24 mouse cellular contexts compared by ENCODE assay signal in genomic region chr13:99464551-99464950, GRCm38 (mm10). TPM values are rescaled to one million over a fixed set of nuclear protein-coding genes. Genes with fewer than 3 reads are reported as not detected.
DNase-seq lines count a peak whose midpoint lies in the region; ATAC-seq and TF ChIP-seq lines count a peak whose summit lies in the region.
"Had no signal": no experiment of that assay in that cellular context is flagged by ENCODE, and none has a peak within 500 bp of the region (broad histone marks: within the 10 kb centered on the region; RNA-seq: fewer than 3 reads in every experiment).

No protein-coding gene starts in this region.

- no peak for TF ChIP-seq POLR2A in heart, adult 2 months (IDR thresholded peaks at IDR 0.05; ENCODE audit: insufficient read depth, low read depth, low read length)

- WGBS in heart, adult 2 months, result 69% methylated on average over 4 of the region's 4 CpGs
- 83% methylated on average over 4 of the region's 4 CpGs for WGBS in heart, embryonic 10.5 days

- no peak for TF ChIP-seq EP300 in heart, adult 2 months (IDR thresholded peaks at IDR 0.05; ENCODE audit: insufficient read depth, low read depth, low read length)

- TF ChIP-seq CTCF in heart, adult 2 months (IDR thresholded peaks at IDR 0.05), result no peak
- TF ChIP-seq CTCF in gastrocnemius, adult 2 months (IDR thresholded peaks at IDR 0.05), result no peak

- no peak overlapping the region for H3K27ac ChIP-seq in heart, adult 2 months
- no peak overlapping the region for H3K27ac ChIP-seq in heart, embryonic 10.5 days
- H3K27ac ChIP-seq in gastrocnemius, adult 2 months, result peak overlapping the region; percentile 73
- H3K27ac ChIP-seq: forebrain, embryonic 13.5 days; heart, embryonic 15.5 days; hindbrain, embryonic 12.5 days; left cerebral cortex, adult 2 months; limb, embryonic 15.5 days; liver, embryonic 15.5 days; neural tube, embryonic 15.5 days; stomach, postnatal 0 days had no signal

- H3K79me2 ChIP-seq in heart, adult 2 months (replicated peaks; ENCODE audit: control insufficient read depth, insufficient read depth, low read length), result no peaks in the 10 kb centered on the region

- peaks cover 2% of the 10 kb centered on the region for H3K4me1 ChIP-seq in heart, adult 2 months (ENCODE audit: control insufficient read depth, insufficient read depth, low read length)
- peaks cover 9% of the 10 kb centered on the region; the same call in 1 of the 2 replicates for H3K4me1 ChIP-seq in heart, embryonic 10.5 days
- H3K4me1 ChIP-seq: liver, embryonic 15.5 days had no signal

- H3K9me3 ChIP-seq in heart, embryonic 10.5 days, result no peaks in the 10 kb centered on the region
- H3K9me3 ChIP-seq: forebrain, embryonic 13.5 days; heart, embryonic 15.5 days; hindbrain, embryonic 12.5 days; limb, embryonic 15.5 days; liver, embryonic 15.5 days; neural tube, embryonic 15.5 days had no signal

- intact Hi-C loops in heart, adult 2 months (cut with DNase I), result loop anchor here (5.0 kb wide), 1 partner anchor 47 kb away; no protein-coding TSS in a partner anchor
- intact Hi-C loops in gastrocnemius, adult 2 months (cut with DNase I), result no loop called here

- no peaks in the 10 kb centered on the region for H3K27me3 ChIP-seq in heart, adult 2 months (ENCODE audit: control insufficient read depth, insufficient read depth, low read length)
- H3K27me3 ChIP-seq in heart, embryonic 10.5 days (ENCODE audit: insufficient read depth, poor library complexity, severe bottlenecking), result no peaks in the 10 kb centered on the region
- H3K27me3 ChIP-seq: forebrain, embryonic 13.5 days; heart, embryonic 15.5 days; hindbrain, embryonic 12.5 days; limb, embryonic 15.5 days; liver, embryonic 15.5 days; neural tube, embryonic 15.5 days had no signal

- no peak for ATAC-seq in frontal cortex, adult (ENCODE audit: low TSS enrichment)
- ATAC-seq: forebrain, embryonic 13.5 days; lung, postnatal 0 days had no signal

- H3K36me3 ChIP-seq in heart, adult 2 months (ENCODE audit: control insufficient read depth, insufficient read depth, low read length), result no peaks in the 10 kb centered on the region; the same call in 1 of the 2 replicates
- peaks cover 17% of the 10 kb centered on the region for H3K36me3 ChIP-seq in heart, embryonic 10.5 days
- H3K36me3 ChIP-seq: limb, embryonic 15.5 days; liver, embryonic 15.5 days had no signal

- no peak overlapping the region for H3K4me3 ChIP-seq in heart, adult 2 months
- no peak overlapping the region for H3K4me3 ChIP-seq in heart, embryonic 10.5 days
- no peak overlapping the region for H3K4me3 ChIP-seq in gastrocnemius, adult 2 months
- H3K4me3 ChIP-seq: forebrain, embryonic 13.5 days; heart, embryonic 15.5 days; hindbrain, embryonic 12.5 days; left cerebral cortex, adult 2 months; limb, embryonic 15.5 days; liver, embryonic 15.5 days; neural tube, embryonic 15.5 days had no signal

- no peak overlapping the region for H3K9ac ChIP-seq in heart, adult 2 months (ENCODE audit: low read depth, low read length)
- H3K9ac ChIP-seq: forebrain, embryonic 13.5 days; heart, embryonic 15.5 days; hindbrain, embryonic 12.5 days; limb, embryonic 15.5 days; liver, embryonic 15.5 days; neural tube, embryonic 15.5 days had no signal

- DNase-seq in heart, adult 2 months, result peak; percentile 34 to 39
- DNase-seq in heart, embryonic 10.5 days (ENCODE audit: low spot score), result no peak
- peak; percentile 16 for DNase-seq in lung, postnatal 25 days (ENCODE audit: low spot score)
- DNase-seq in lung, adult 18-20 months, result no peak
- DNase-seq in gastrocnemius, adult 2 months, result peak; percentile 85
- peak; percentile 68 for DNase-seq in skeletal muscle tissue, adult 2 months (ENCODE audit: low read depth, low spot score)
- DNase-seq in ovary, adult 18-20 months (ENCODE audit: low spot score), result no peak
- DNase-seq: adrenal gland, adult 8-10 months; cerebellum, adult 8-10 months; kidney, adult 11 months; kidney, postnatal 4 days; left cerebral cortex, postnatal 4 days; thymus, adult 2 months; thymus, postnatal 4 days had no signal

RNA-seq across cellular contexts. Expression of gene Map1b, which starts 51.8 kb away (rescaled TPM):
- total RNA-seq in heart, adult 2 months (2021), result 10 to 100 TPM; 10.2 to 14.6 TPM
- polyA plus RNA-seq in heart, adult 2 months (2012; rRNA removed), result 2.1 and 3.5 TPM in 2 replicates
- polyA plus RNA-seq in heart, embryonic 10.5 days (2016; fragmentation: Nextera tagmentation; extraction: Ambion mirVana), result 164 and 186 TPM in 2 replicates
- 10 to 100 TPM in 1 of 2 experiments, 1 to 10 TPM in 1; 7.7 to 13.8 TPM for total RNA-seq in gastrocnemius, adult 2 months (2021)

Comparison
In these comparisons a context has a peak if more than half of its experiments do, and no peak if none do; other contexts are left out.
1. DNase-seq: peak in heart, adult 2 months (2 of 2), lung, postnatal 25 days (single experiment), gastrocnemius, adult 2 months (single experiment) and skeletal muscle tissue, adult 2 months (single experiment); none in heart, embryonic 10.5 days (single experiment), lung, adult 18-20 months (0 of 2) and ovary, adult 18-20 months (single experiment).